Mouse (Mus musculus): ENCODE data around the gene Fam8a1. TPM values are rescaled to one million over a fixed set of nuclear protein-coding genes. Genes with fewer than 3 reads are reported as not detected.

The Fam8a1 gene
- polyA plus RNA-seq, 1 experiment from 2014 or later, result 14.6 TPM

DNA sequence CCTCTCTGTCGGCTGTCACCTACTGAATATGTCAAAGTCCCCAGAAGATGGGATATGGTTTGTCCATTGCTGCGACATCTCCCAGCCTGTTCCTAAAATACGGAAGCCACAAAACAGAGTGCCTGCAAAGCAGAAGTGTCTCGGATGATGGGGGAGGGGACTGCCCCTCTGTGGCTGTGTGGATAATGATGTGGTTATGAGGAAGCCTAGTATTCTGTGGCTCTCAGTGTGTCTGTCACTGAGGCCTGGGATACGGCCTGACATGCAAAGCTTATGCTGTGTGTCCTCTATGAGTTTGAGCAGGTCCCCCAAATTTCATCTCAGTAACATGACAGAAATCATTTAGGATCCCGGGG is 35.2 kb upstream of the Fam8a1 start:
- no peaks in the 10 kb centered on the region for H3K9me3 ChIP-seq (ENCODE audit: control insufficient read depth, low read length)
- no peak for DNase-seq (ENCODE audit: low spot score)
- peak overlapping the region; percentile 41 for H3K4me2 ChIP-seq (ENCODE audit: low read depth, low read length)
- peaks cover 8% of the 10 kb centered on the region; the same call in 1 of the 2 replicates for H3K4me1 ChIP-seq (ENCODE audit: control insufficient read depth, insufficient read depth, low read length)
- no peak overlapping the region for H3K27ac ChIP-seq (replicated peaks; ENCODE audit: low read depth, low read length)
- no peak overlapping the region for H3K9ac ChIP-seq (ENCODE audit: low read depth, low read length)
- H3K4me3 ChIP-seq (ENCODE audit: low read depth, low read length), result no peak overlapping the region
- WGBS, result 39% methylated on average over 6 of the region's 6 CpGs
- no peaks in the 10 kb centered on the region for H3K36me3 ChIP-seq (ENCODE audit: control insufficient read depth, insufficient read depth, low read length)
- no peaks in the 10 kb centered on the region for H3K27me3 ChIP-seq (replicated peaks; ENCODE audit: control insufficient read depth, insufficient read depth, low read length)
- no peak for ATAC-seq (ENCODE audit: low read depth)

GRCm38 (mm10) chr13:46640608-46641468 is 28.5 kb upstream of the Fam8a1 start:
- H3K27me3 ChIP-seq (replicated peaks; ENCODE audit: control insufficient read depth, insufficient read depth, low read length), result no peaks in the 10 kb centered on the region
- no peak overlapping the region for H3K9ac ChIP-seq (ENCODE audit: low read depth, low read length)
- H3K36me3 ChIP-seq (ENCODE audit: control insufficient read depth, insufficient read depth, low read length), result no peaks in the 10 kb centered on the region
- H3K9me3 ChIP-seq (ENCODE audit: control insufficient read depth, low read length), result peaks cover 9% of the 10 kb centered on the region
- ATAC-seq (ENCODE audit: low read depth), result no peak
- no peaks in the 10 kb centered on the region for H3K4me1 ChIP-seq (ENCODE audit: control insufficient read depth, insufficient read depth, low read length)
- no peak overlapping the region for H3K4me2 ChIP-seq (ENCODE audit: low read depth, low read length)
- WGBS, result 91% methylated on average over 10 of the region's 10 CpGs
- no peak overlapping the region for H3K4me3 ChIP-seq (ENCODE audit: low read depth, low read length)
- no peak overlapping the region for H3K27ac ChIP-seq (replicated peaks; ENCODE audit: low read depth, low read length)
- no peak for DNase-seq (ENCODE audit: low spot score)

DNA sequence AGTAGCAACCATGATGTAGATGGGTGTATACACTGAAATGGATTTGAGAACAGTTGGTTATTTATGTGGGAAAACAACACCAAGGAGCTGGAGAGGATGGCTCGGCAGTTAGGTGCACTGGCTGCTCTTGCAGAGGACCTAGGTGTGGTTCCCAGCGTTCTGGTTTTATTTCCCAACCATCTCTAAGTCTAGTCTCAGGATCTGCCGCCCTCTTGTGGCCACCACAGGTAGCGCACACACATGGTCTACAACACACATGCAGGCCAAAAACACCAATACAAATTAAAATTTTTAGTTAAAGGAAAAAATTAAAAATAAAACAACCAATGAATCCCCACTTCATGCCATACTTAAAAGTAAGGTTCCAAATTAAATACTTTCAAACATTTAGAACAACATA is 27.0 kb upstream of the Fam8a1 start:
- no peaks in the 10 kb centered on the region for H3K4me1 ChIP-seq (ENCODE audit: control insufficient read depth, insufficient read depth, low read length)
- peaks cover 9% of the 10 kb centered on the region for H3K9me3 ChIP-seq (ENCODE audit: control insufficient read depth, low read length)
- DNase-seq (ENCODE audit: low spot score) (no peak), ATAC-seq (ENCODE audit: low read depth) (no peak)
- 85% methylated on average over 4 of the region's 4 CpGs for whole genome bisulfite sequencing
- H3K27me3 ChIP-seq (replicated peaks; ENCODE audit: control insufficient read depth, insufficient read depth, low read length), result no peaks in the 10 kb centered on the region
- H3K4me3 ChIP-seq (ENCODE audit: low read depth, low read length), result no peak overlapping the region
- H3K4me2 ChIP-seq (ENCODE audit: low read depth, low read length), result no peak overlapping the region
- no peak overlapping the region for H3K27ac ChIP-seq (replicated peaks; ENCODE audit: low read depth, low read length)
- no peaks in the 10 kb centered on the region for H3K36me3 ChIP-seq (ENCODE audit: control insufficient read depth, insufficient read depth, low read length)
- H3K9ac ChIP-seq (ENCODE audit: low read depth, low read length), result no peak overlapping the region

- Histone ChIP-seq H3K27me3 (replicated peaks; ENCODE audit: control insufficient read depth, insufficient read depth, low read length) (no peaks in the 10 kb centered on the region), H3K9me3 (ENCODE audit: control insufficient read depth, low read length) (peaks cover 9% of the 10 kb centered on the region), H3K36me3 (ENCODE audit: control insufficient read depth, insufficient read depth, low read length) (no peaks in the 10 kb centered on the region), H3K4me2 (ENCODE audit: low read depth, low read length) (no peak overlapping the region), H3K9ac (ENCODE audit: low read depth, low read length) (no peak overlapping the region), H3K27ac (replicated peaks; ENCODE audit: low read depth, low read length) (no peak overlapping the region), H3K4me3 (ENCODE audit: low read depth, low read length) (no peak overlapping the region), H3K4me1 (ENCODE audit: control insufficient read depth, insufficient read depth, low read length) (no peaks in the 10 kb centered on the region)
- 88% methylated on average over 6 of the region's 6 CpGs for WGBS
- DNase-seq (ENCODE audit: low spot score), result no peak
- ATAC-seq (ENCODE audit: low read depth), result no peak
Observed at GRCm38 (mm10) chr13:46644175-46644574, 25.1 kb upstream of the Fam8a1 start.

DNA sequence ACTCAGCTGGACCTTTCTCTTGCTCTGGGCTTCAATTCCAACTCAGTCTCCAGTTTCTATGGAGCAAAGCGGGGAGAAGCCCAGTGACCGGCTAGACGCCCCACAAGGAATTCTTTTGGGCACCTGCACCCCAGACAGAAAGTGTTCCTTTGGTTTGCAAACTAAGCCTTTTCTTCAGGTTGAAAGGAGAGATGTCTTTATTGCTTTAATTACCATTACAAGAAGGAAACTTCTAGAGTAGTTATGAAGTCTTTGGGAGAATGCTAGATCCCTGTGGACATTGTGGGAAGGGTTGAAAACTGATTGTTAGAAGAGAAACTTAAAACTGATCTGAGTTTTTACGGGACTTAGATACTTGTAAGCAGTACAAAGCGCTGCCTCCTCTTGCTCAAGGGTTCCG is 23.8 kb upstream of the Fam8a1 start:
- no peaks in the 10 kb centered on the region for H3K36me3 ChIP-seq (ENCODE audit: control insufficient read depth, insufficient read depth, low read length)
- no peak overlapping the region for H3K27ac ChIP-seq (replicated peaks; ENCODE audit: low read depth, low read length)
- WGBS, result 78% methylated on average over 6 of the region's 6 CpGs
- DNase-seq (ENCODE audit: low spot score) (no peak), ATAC-seq (ENCODE audit: low read depth) (no peak)
- H3K27me3 ChIP-seq (replicated peaks; ENCODE audit: control insufficient read depth, insufficient read depth, low read length), result no peaks in the 10 kb centered on the region
- H3K9ac ChIP-seq (ENCODE audit: low read depth, low read length), result no peak overlapping the region
- no peak overlapping the region for H3K4me2 ChIP-seq (ENCODE audit: low read depth, low read length)
- H3K4me3 ChIP-seq (ENCODE audit: low read depth, low read length), result no peak overlapping the region
- peaks cover 9% of the 10 kb centered on the region for H3K9me3 ChIP-seq (ENCODE audit: control insufficient read depth, low read length)
- H3K4me1 ChIP-seq (ENCODE audit: control insufficient read depth, insufficient read depth, low read length), result no peaks in the 10 kb centered on the region

GRCm38 (mm10) chr13:46651853-46652252 is 17.5 kb upstream of the Fam8a1 start:
- Histone ChIP-seq H3K27me3 (replicated peaks; ENCODE audit: control insufficient read depth, insufficient read depth, low read length) (no peaks in the 10 kb centered on the region), H3K4me3 (ENCODE audit: low read depth, low read length) (no peak overlapping the region), H3K36me3 (ENCODE audit: control insufficient read depth, insufficient read depth, low read length) (no peaks in the 10 kb centered on the region), H3K9ac (ENCODE audit: low read depth, low read length) (no peak overlapping the region), H3K4me1 (ENCODE audit: control insufficient read depth, insufficient read depth, low read length) (no peaks in the 10 kb centered on the region), H3K4me2 (ENCODE audit: low read depth, low read length) (no peak overlapping the region), H3K9me3 (ENCODE audit: control insufficient read depth, low read length) (no peaks in the 10 kb centered on the region), H3K27ac (replicated peaks; ENCODE audit: low read depth, low read length) (no peak overlapping the region)
- 91% methylated on average over 7 of the region's 7 CpGs for WGBS
- no peak for ATAC-seq (ENCODE audit: low read depth)
- DNase-seq (ENCODE audit: low spot score), result no peak

DNA sequence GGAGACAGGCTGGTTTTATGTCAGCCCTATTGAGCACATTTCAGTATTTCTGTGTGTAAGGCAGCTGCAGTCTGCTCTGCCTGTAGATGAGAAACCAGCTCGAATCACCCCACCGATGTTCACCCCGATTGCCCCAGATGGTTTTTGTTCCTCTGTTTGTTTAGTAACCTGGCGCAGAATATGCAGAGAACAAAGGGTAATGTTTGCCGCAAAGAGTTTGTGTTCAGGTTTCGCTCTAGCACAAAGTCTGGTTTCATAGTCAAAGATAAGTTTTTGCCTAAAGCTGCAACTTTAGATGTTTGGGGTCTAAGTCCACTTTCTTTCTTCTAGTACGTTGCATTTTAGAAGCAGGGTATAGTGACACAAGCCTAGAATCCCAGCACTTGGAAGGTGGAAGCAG is 16.7 kb upstream of the Fam8a1 start:
- H3K4me1 ChIP-seq (ENCODE audit: control insufficient read depth, insufficient read depth, low read length), result no peaks in the 10 kb centered on the region
- WGBS, result 82% methylated on average over 7 of the region's 7 CpGs
- no peak overlapping the region for H3K27ac ChIP-seq (replicated peaks; ENCODE audit: low read depth, low read length)
- no peak overlapping the region for H3K4me3 ChIP-seq (ENCODE audit: low read depth, low read length)
- no peaks in the 10 kb centered on the region for H3K9me3 ChIP-seq (ENCODE audit: control insufficient read depth, low read length)
- H3K36me3 ChIP-seq (ENCODE audit: control insufficient read depth, insufficient read depth, low read length), result no peaks in the 10 kb centered on the region
- no peak overlapping the region for H3K4me2 ChIP-seq (ENCODE audit: low read depth, low read length)
- DNase-seq (ENCODE audit: low spot score) (no peak), ATAC-seq (ENCODE audit: low read depth) (no peak)
- no peak overlapping the region for H3K9ac ChIP-seq (ENCODE audit: low read depth, low read length)
- H3K27me3 ChIP-seq (replicated peaks; ENCODE audit: control insufficient read depth, insufficient read depth, low read length), result no peaks in the 10 kb centered on the region

GRCm38 (mm10) chr13:46653671-46654070 is 15.7 kb upstream of the Fam8a1 start:
- no peak overlapping the region for H3K4me2 ChIP-seq (ENCODE audit: low read depth, low read length)
- H3K27me3 ChIP-seq (replicated peaks; ENCODE audit: control insufficient read depth, insufficient read depth, low read length), result no peaks in the 10 kb centered on the region
- no peaks in the 10 kb centered on the region for H3K4me1 ChIP-seq (ENCODE audit: control insufficient read depth, insufficient read depth, low read length)
- no peaks in the 10 kb centered on the region for H3K36me3 ChIP-seq (ENCODE audit: control insufficient read depth, insufficient read depth, low read length)
- H3K9ac ChIP-seq (ENCODE audit: low read depth, low read length), result no peak overlapping the region
- H3K4me3 ChIP-seq (ENCODE audit: low read depth, low read length), result no peak overlapping the region
- WGBS, result 65% methylated on average over 4 of the region's 4 CpGs
- DNase-seq (ENCODE audit: low spot score) (no peak), ATAC-seq (ENCODE audit: low read depth) (no peak)
- no peak overlapping the region for H3K27ac ChIP-seq (replicated peaks; ENCODE audit: low read depth, low read length)
- no peaks in the 10 kb centered on the region for H3K9me3 ChIP-seq (ENCODE audit: control insufficient read depth, low read length)

DNA sequence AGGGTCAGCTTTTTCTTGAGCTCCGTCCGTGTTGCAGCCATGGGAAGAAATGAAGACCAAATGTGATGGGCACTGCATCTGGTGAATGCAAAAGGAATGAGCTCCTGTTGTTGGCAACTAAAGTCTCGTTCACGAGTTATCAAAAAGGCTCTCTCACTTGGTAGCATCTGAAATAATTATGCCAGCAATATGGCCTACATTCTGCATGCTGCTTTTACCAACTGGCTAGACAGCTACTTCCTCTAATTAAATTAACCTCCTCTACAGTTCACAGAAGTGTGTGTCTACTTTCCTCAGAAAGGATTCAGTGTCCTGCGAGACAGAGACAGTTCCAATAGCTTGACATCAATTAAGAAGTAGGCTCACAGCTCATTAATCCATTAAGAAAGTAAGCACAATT is 14.8 kb upstream of the Fam8a1 start:
- Histone ChIP-seq H3K9me3 (ENCODE audit: control insufficient read depth, low read length) (no peaks in the 10 kb centered on the region), H3K9ac (ENCODE audit: low read depth, low read length) (no peak overlapping the region), H3K4me1 (ENCODE audit: control insufficient read depth, insufficient read depth, low read length) (no peaks in the 10 kb centered on the region), H3K27ac (replicated peaks; ENCODE audit: low read depth, low read length) (no peak overlapping the region), H3K4me3 (ENCODE audit: low read depth, low read length) (no peak overlapping the region), H3K4me2 (ENCODE audit: low read depth, low read length) (no peak overlapping the region), H3K27me3 (replicated peaks; ENCODE audit: control insufficient read depth, insufficient read depth, low read length) (no peaks in the 10 kb centered on the region), H3K36me3 (ENCODE audit: control insufficient read depth, insufficient read depth, low read length) (no peaks in the 10 kb centered on the region)
- 84% methylated on average over 5 of the region's 5 CpGs for WGBS
- ATAC-seq (ENCODE audit: low read depth) (no peak), DNase-seq (ENCODE audit: low spot score) (no peak)
